Mouse (Mus musculus) cerebellum, adult 11-12 months (tissue): ENCODE measurements at regions not wholly inside any gene's neighbourhood (a gene's known extent, or its start where the extent isn't known, plus 50 kb on each side); places are given as distances from the start of the nearest gene placed in this dataset.

Source experiments
- DNase-seq: peaks from one replicate; pipeline ENCODE4 v3.0.0; 2022

DNA sequence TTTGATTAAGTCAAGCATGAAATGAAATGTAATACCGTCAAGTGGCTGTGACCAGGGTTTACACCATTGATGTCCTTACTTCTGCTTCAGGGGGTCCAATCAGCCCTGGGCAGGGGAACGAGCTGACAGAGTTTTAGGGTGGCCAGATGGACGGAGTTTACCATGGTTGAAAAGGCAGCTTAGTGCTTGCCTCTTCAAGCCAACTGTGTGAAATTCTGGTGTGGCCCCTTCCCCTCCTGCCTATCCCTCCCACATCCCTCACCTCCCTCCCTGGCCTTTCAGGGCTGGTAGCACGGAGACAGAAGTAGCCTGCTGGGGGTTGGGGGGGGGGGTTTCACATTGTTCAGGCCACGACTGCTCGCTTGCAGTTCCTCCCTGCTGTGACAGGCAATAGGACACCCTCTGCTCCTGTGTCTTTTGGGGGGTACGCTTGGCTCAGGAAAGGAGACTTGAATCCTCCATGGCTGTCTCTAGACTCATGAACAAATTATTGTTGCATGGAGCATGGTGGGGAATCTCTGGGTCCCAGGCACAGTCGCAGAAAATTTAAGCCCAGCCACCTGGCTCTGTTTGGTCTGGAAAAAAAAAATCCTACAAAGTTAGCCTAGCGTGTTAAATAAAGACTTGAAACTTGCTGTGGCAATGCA lies 262.4 kb upstream of the Irx3 start:
- DNase-seq: no peak

DNA sequence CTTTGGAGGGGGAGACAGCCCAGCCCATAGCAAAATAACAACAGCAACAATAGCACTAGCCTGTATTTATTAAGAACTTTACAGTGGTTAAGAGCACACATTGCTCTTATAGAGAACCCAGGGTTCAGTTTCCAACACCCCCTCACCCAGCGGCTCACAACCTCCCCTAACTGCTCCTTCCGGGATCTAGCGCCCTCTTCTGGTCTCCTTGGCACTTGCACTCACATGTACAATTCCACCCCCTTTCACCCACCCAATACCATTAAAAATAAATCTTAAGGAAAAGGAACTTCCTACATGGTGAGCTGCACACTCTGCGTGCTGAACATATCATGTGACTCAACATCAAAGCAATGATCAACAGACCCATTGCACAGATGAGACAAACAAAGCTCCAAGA lies 261.5 kb upstream of the Irx3 start:
- no peak for DNase-seq

GRCm38 (mm10) chr8:92059471-92059870 lies 257.6 kb upstream of the Irx3 start:
- DNase-seq: no peak

GRCm38 (mm10) chr8:92058953-92059352 lies 257.1 kb upstream of the Irx3 start:
- DNase-seq: no peak

DNA sequence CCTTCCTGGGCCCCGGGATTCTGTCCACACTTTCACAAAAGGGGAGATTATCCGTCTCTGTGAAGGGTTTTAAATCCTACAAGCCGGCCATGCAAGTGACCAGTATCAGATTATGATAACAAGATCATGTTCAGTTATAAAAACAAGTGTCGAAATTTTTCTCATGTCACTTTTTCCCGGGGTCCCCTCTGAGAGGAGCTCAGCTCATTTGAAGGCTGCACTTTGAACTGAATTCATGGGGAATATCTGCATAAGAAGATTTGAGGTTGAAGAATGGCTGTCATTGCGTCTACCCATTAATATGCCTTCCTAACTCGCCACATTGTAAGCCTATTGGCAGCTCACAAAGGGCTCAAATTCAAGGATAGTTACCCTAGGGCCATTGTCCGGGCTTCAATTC lies 256.0 kb upstream of the Irx3 start:
- DNase-seq: no peak

GRCm38 (mm10) chr8:92055590-92055989 lies 253.7 kb upstream of the Irx3 start:
- DNase-seq: no peak

- no peak for DNase-seq
Measured at GRCm38 (mm10) chr8:92044695-92045094, 242.8 kb upstream of the Irx3 start.

DNA sequence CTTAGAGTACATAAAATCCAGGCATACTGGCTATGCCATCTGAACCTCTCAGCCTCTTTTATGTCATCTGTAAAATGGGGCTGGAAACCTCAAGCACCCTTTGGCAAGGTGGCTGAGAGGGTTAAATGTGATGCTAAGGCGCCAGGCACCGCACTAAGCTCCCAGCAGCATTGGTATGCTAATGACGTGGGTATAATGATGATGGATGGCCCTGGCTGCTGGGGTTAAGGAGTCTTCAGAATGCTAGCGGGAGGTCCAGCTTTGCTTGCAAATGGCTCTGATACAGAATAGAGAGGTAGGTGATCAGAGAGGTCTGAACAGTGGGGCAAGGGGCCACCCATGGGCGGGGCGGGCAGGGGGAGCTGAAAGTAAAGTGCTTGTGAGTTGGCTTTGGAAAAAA lies 241.1 kb upstream of the Irx3 start:
- no peak for DNase-seq

GRCm38 (mm10) chr8:92029954-92030353 lies 228.1 kb upstream of the Irx3 start:
- no peak for DNase-seq

DNA sequence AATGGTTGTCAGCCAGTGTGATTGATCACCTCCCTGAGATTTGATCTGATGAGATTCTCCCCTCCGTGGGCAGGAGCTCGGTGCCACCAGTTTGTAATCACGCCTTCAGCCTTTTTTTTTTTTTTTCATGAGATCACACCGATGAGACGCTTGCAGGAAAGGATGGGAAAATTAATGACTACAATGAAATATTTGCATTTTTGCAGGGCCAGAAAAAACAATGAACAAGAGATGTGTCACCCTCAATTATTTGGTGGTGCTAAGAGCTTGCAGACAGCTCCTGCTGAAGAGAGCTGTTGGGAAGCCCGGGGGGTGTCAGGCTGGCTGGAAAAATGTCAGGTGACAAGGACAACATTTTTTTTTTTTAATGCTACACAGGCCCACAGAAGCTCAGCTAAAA lies 227.6 kb upstream of the Irx3 start:
- no peak for DNase-seq

DNA sequence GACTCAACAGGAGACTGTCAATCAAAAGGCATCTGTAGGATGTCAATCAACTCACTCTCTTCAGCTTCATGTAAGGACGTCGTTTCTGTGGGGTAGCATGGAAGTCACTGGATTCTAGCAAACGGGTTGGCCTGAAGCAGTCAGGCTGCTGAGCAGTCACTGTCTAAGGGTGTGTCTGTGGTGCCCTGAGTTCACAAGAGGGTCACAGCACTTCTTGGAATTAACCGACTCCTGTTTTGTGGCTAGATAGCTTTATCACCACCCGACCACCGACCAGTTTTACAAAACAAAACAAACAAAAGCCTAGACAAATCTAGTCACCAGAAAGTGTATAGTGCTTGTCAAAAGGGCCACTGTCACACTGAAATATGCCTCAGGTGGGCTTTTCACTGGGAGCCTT lies 226.4 kb upstream of the Irx3 start:
- no peak for DNase-seq

GRCm38 (mm10) chr8:92024133-92024532 lies 222.3 kb upstream of the Irx3 start:
- no peak for DNase-seq

DNA sequence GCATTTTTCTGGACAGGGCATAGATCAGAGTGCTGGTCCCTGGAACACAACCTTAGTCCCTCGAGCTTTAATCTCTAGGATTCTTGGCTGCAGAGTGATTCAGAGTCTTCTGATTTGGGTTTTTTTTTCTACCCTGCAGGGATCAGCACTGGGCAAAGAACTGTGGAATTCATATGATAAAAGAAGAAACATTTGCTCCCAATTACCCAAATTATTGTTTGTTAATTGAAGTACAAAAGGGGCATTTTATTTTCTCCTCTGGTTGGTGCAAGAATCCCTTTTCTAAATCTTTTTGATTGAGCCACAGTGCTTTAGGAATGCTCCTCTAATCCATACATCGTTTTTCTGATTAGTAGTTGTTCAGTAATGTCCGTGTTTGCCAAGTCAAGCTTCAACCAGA lies 219.7 kb upstream of the Irx3 start:
- DNase-seq: no peak

DNA sequence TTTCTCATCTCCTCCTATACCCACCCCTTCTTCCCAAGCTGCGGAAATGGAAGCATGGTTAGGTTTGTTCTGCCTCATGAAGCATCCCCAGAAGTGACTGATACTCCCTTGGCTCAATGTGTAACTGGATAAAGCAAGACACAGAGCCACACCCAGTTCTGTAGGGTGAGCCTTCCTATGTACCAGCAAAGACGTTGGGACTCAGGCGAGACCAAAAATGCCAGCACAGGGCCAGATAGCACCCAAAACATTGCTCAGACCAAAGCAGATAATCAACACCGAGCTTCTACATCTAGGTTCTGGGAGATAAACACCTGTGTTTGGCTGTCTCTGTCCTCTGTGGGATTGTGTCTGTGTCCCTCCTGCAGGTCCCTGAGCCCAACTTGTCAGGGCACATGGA lies 212.8 kb upstream of the Irx3 start:
- no peak for DNase-seq

- DNase-seq: no peak
Measured at GRCm38 (mm10) chr8:92013183-92013582, 211.3 kb upstream of the Irx3 start.

GRCm38 (mm10) chr8:92010412-92010811 lies 208.5 kb upstream of the Irx3 start:
- no peak for DNase-seq

- no peak for DNase-seq
Measured at GRCm38 (mm10) chr8:92008616-92009610, 207.0 kb upstream of the Irx3 start.

DNA sequence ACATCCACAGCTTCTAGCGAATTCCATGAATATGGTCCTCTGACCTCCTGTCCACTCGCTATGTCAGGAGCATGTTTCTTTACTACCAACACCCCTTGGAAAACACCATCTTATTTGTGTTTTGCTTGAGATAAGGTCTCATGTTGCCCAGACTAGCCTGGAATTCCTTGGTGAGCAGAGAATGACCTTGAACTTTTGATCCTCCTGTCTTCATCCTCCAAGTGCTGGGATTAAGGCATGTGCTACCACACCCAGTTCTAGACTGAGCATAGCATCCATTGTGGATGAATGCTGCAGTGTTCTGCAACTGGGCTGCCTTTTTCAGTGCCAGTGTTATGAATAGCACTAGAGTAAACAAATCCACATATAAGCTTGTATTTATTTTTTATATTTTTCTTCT lies 203.2 kb upstream of the Irx3 start:
- no peak for DNase-seq

GRCm38 (mm10) chr8:92004532-92004931 lies 202.7 kb upstream of the Irx3 start:
- DNase-seq: no peak

GRCm38 (mm10) chr8:92000368-92000767 lies 198.5 kb upstream of the Irx3 start:
- DNase-seq: no peak

- no peak for DNase-seq
Measured at GRCm38 (mm10) chr8:91999661-92000060, 197.8 kb upstream of the Irx3 start.

- DNase-seq: no peak
Measured at GRCm38 (mm10) chr8:91999189-91999588, 197.3 kb upstream of the Irx3 start.

DNA sequence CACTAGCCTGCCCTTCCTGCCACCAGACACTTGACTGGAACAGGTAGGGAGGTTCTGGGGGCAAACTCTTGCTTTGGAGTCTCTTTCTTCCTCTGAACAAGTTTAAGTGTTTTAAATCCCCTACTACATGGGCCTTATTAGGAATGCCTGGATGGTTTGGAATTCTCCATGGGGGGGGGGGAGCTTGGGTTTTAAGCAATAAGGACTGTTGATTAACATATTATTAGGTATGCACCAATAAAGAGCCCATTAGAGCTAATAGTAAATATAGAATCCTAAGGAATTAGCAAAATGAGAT lies 196.0 kb upstream of the Irx3 start:
- DNase-seq: no peak

DNA sequence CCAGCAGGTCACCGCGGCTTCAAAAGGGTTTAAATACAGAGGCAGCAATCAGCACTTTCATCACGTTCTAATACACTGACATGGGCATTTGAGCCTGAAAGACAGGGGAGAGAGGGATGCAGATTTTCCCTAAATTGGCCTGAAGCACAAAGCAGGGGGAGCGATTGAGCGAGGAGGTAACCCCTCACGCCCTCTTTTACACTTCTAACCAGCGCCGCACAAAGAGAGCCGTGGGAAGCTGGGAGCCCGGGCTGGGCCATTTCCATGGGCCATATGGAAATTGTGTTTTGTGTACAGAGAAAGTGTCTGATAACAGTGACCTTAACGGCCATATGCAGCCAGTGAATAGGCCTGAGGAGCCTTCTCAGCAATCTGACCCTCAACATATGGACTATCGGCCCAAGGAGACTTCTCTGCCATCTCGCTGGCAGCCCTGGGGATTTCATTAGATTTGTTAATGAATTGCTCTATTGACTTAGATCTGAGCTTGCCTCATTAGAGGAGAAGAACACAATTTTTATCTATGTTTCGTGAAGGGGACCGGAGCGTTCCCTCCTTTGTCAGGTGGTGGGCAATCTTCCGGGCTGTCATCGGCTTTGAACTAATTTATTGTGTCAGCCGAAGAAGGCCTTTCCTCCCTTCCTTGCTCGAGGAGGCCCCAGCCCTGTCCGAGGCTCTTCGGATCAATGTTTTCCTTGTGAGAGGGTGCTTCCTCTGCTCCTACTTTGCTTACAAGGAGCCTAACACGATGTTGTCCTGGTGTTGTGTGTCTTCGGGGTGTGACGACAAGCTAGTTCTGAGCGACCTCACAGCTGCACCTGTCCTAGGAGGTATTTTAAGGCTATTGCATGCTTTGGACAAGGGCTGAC lies 195.4 kb upstream of the Irx3 start:
- DNase-seq: no peak
